Mouse (Mus musculus) macrophage (primary cell): ENCODE data around the gene Itpripl2. TPM values are rescaled to one million over a fixed set of nuclear protein-coding genes. Genes with fewer than 3 reads are reported as not detected.

Source experiments
- H3K27ac ChIP-seq: fragments of 350-480 bp; formaldehyde crosslinking; 2 replicates; pipeline ENCODE4 v1.9.0; 2021
- H3K36me3 ChIP-seq: fragments of 350-480 bp; formaldehyde crosslinking; 2 replicates; pipeline ENCODE4 v1.9.0; 2021; ENCODE audit errors: inconsistent target
- H3K4me3 ChIP-seq: fragments of 350-480 bp; formaldehyde crosslinking; 2 replicates; pipeline ENCODE4 v1.9.0; 2021; ENCODE audit errors: inconsistent target
- H3K79me2 ChIP-seq: fragments of 350-480 bp; formaldehyde crosslinking; 2 replicates; pipeline ENCODE4 v1.9.0; 2021; ENCODE audit errors: inconsistent target
- WGBS: methylation state at CpG from one replicate; pipeline ENCODE4 v1.1.7; 2026; ENCODE audit warnings: inconsistent platforms; ENCODE audit not compliant: missing documents; 5-methylcytosine and 5-hydroxymethylcytosine counted together
- polyA plus RNA-seq: library from polyadenylated mRNA; stranded (reverse); fragments of 250-400 nt; gene quantifications from 3 replicates; pipeline ENCODE4 v1.2.4, GENCODE M21; 2018; ENCODE audit warnings: inconsistent platforms
- total RNA-seq, 78 experiments: library from RNA; depleted of rRNA; stranded (reverse); fragments of 250-400 nt; gene quantifications; 1 replicate in 9 of 78; 2 replicates in 24 of 78; 3 replicates in 43 of 78; 4 replicates in 2 of 78; pipeline ENCODE4 v1.2.4; 2018; ENCODE audit warnings: inconsistent platforms in 56 of 78

Itpripl2 gene
- 10 to 100 TPM; 17.4 to 77.8 (median 42.8) TPM for total RNA-seq (2018; cell fraction: chromatin; rRNA removed)
- total RNA-seq (2018; cell fraction: cytosol; rRNA removed) = 10 to 100 TPM; 61.8 to 93.0 (median 77.5) TPM
- 100 to 1,000 TPM in 12 of 26 experiments, 10 to 100 TPM in 14; 41.8 to 171 (median 92.6) TPM for total RNA-seq (2018; cell fraction: nucleus; rRNA removed)
- polyA plus RNA-seq = 40.3 to 54.1 TPM (median 50.5 TPM) in 3 replicates

- WGBS = 1% methylated on average over 55 of the region's 55 CpGs
- H3K27ac ChIP-seq = peak within 1 kb of the TSS; percentile 57
- H3K4me3 ChIP-seq = peak within 1 kb of the TSS; percentile 40
- H3K36me3 ChIP-seq = peaks cover 3% of the 10 kb centered on the region; the same call in 1 of the 2 replicates
- H3K79me2 ChIP-seq = peaks cover 46% of the 10 kb centered on the region
Observed at GRCm38 (mm10) chr7:118491431-118492147, at the start of gene Itpripl2. Gene Itpripl2 (minus strand): TSS chr7:118491975.

GRCm38 (mm10) chr7:118535076-118535475 is 43.3 kb upstream of the Itpripl2 start:
- no peaks in the 10 kb centered on the region for H3K79me2 ChIP-seq
- no peak overlapping the region for H3K27ac ChIP-seq
- H3K36me3 ChIP-seq = no peaks in the 10 kb centered on the region
- H3K4me3 ChIP-seq = no peak overlapping the region
- WGBS = 90% methylated on average over 4 of the region's 4 CpGs

GRCm38 (mm10) chr7:118534326-118534725 is 42.6 kb upstream of the Itpripl2 start:
- Histone ChIP-seq H3K4me3 (no peak overlapping the region), H3K79me2 (no peaks in the 10 kb centered on the region), H3K27ac (peak overlapping the region; percentile 17; the same call in 1 of the 2 replicates), H3K36me3 (no peaks in the 10 kb centered on the region)
- WGBS = 85% methylated on average over 3 of the region's 3 CpGs

- peak within 1 kb of the TSS; percentile 62 for H3K4me3 ChIP-seq
- H3K36me3 ChIP-seq = no peaks in the 10 kb centered on the region
- under 1% methylated on average over 31 of the region's 31 CpGs for WGBS
- H3K79me2 ChIP-seq = no peaks in the 10 kb centered on the region
- peak within 1 kb of the TSS; percentile 64 for H3K27ac ChIP-seq
Observed at GRCm38 (mm10) chr7:118533178-118533578, 41.4 kb upstream of the Itpripl2 start, which contains the start of gene Coq7. Gene Coq7 (minus strand): TSS chr7:118533356.

- Histone ChIP-seq H3K4me3 (peak overlapping the region; percentile 62), H3K27ac (peak overlapping the region; percentile 64), H3K36me3 (no peaks in the 10 kb centered on the region), H3K79me2 (no peaks in the 10 kb centered on the region)
- WGBS = under 1% methylated on average over 30 of the region's 36 CpGs
Observed at GRCm38 (mm10) chr7:118532519-118533177, 40.9 kb upstream of the Itpripl2 start.

- H3K36me3 ChIP-seq = no peaks in the 10 kb centered on the region
- no peak overlapping the region for H3K4me3 ChIP-seq
- 82% methylated on average over 4 of the region's 4 CpGs for WGBS
- H3K79me2 ChIP-seq = no peaks in the 10 kb centered on the region
- H3K27ac ChIP-seq = no peak overlapping the region
Observed at GRCm38 (mm10) chr7:118526967-118527366, 35.2 kb upstream of the Itpripl2 start.

GRCm38 (mm10) chr7:118522077-118522476 is 30.3 kb upstream of the Itpripl2 start:
- no peaks in the 10 kb centered on the region for H3K79me2 ChIP-seq
- H3K4me3 ChIP-seq = no peak overlapping the region
- H3K27ac ChIP-seq = no peak overlapping the region
- no peaks in the 10 kb centered on the region for H3K36me3 ChIP-seq
- 14% methylated on average over 5 of the region's 5 CpGs for WGBS

- Histone ChIP-seq H3K27ac (no peak overlapping the region), H3K4me3 (no peak overlapping the region), H3K79me2 (no peaks in the 10 kb centered on the region), H3K36me3 (no peaks in the 10 kb centered on the region)
- whole genome bisulfite sequencing = 82% methylated on average over 8 of the region's 8 CpGs
Observed at GRCm38 (mm10) chr7:118519661-118520060, 27.9 kb upstream of the Itpripl2 start.

- no peak overlapping the region for H3K4me3 ChIP-seq
- WGBS = 5% methylated on average over 18 of the region's 18 CpGs
- no peaks in the 10 kb centered on the region for H3K79me2 ChIP-seq
Observed at GRCm38 (mm10) chr7:118518687-118519086, 26.9 kb upstream of the Itpripl2 start.

GRCm38 (mm10) chr7:118517819-118518218 is 26.0 kb upstream of the Itpripl2 start:
- Histone ChIP-seq H3K4me3 (no peak overlapping the region), H3K79me2 (no peaks in the 10 kb centered on the region), H3K27ac (no peak overlapping the region), H3K36me3 (no peaks in the 10 kb centered on the region)
- WGBS = 62% methylated on average over 2 of the region's 2 CpGs

More at GRCm38 (mm10) chr7:118518687-118519086, 26.9 kb upstream of the Itpripl2 start:
- H3K27ac ChIP-seq = no peak overlapping the region
- no peaks in the 10 kb centered on the region for H3K36me3 ChIP-seq

GRCm38 (mm10) chr7:118508556-118508955 is 16.8 kb upstream of the Itpripl2 start:
- 84% methylated on average over 7 of the region's 7 CpGs for WGBS

GRCm38 (mm10) chr7:118503844-118504243 is 12.1 kb upstream of the Itpripl2 start:
- 97% methylated on average over 4 of the region's 4 CpGs for WGBS
- no peaks in the 10 kb centered on the region for H3K36me3 ChIP-seq
- H3K27ac ChIP-seq = no peak overlapping the region
- no peaks in the 10 kb centered on the region for H3K79me2 ChIP-seq
- no peak overlapping the region for H3K4me3 ChIP-seq

More at GRCm38 (mm10) chr7:118508556-118508955, 16.8 kb upstream of the Itpripl2 start:
- Histone ChIP-seq H3K4me3 (no peak overlapping the region), H3K27ac (no peak overlapping the region), H3K36me3 (no peaks in the 10 kb centered on the region), H3K79me2 (no peaks in the 10 kb centered on the region)

- WGBS = 93% methylated on average over 8 of the region's 8 CpGs
Observed at GRCm38 (mm10) chr7:118502333-118502732, 10.6 kb upstream of the Itpripl2 start.

GRCm38 (mm10) chr7:118499784-118500435 is 8.1 kb upstream of the Itpripl2 start:
- Histone ChIP-seq H3K79me2 (no peaks in the 10 kb centered on the region), H3K36me3 (no peaks in the 10 kb centered on the region), H3K4me3 (no peak overlapping the region), H3K27ac (no peak overlapping the region)
- WGBS = 78% methylated on average over 7 of the region's 7 CpGs

More at GRCm38 (mm10) chr7:118502333-118502732, 10.6 kb upstream of the Itpripl2 start:
- H3K4me3 ChIP-seq = no peak overlapping the region
- H3K79me2 ChIP-seq = no peaks in the 10 kb centered on the region
- no peaks in the 10 kb centered on the region for H3K36me3 ChIP-seq
- H3K27ac ChIP-seq = no peak overlapping the region
